Mouse (Mus musculus): ENCODE measurements around the gene Rpp25l.
"Not testable (repeated sequence)": the region's sequence is repeated elsewhere in the genome, so short reads cannot be mapped to it uniquely, and the experiment has no call there.

Rpp25l gene

GRCm38 (mm10) chr4:41696930-41697841 lies 16.1 kb downstream of the Rpp25l start, which contains the start of gene Cntfr:
Gene Cntfr (minus strand): TSS chr4:41697089.
- not testable (repeated sequence) for DNase-seq (ENCODE audit: low read depth, low spot score)

- not testable (repeated sequence) for DNase-seq (ENCODE audit: low read depth, low spot score)
These were observed 16.9 kb downstream of the Rpp25l start for GRCm38 (mm10) chr4:41696452-41696851.

GRCm38 (mm10) chr4:41695800-41696199 lies 17.5 kb downstream of the Rpp25l start:
- DNase-seq (ENCODE audit: low read depth, low spot score) = not testable (repeated sequence)

- not testable (repeated sequence) for DNase-seq (ENCODE audit: low read depth, low spot score)
These were observed 19.8 kb downstream of the Rpp25l start for GRCm38 (mm10) chr4:41693511-41693910.

GRCm38 (mm10) chr4:41690014-41690413 lies 23.3 kb downstream of the Rpp25l start:
- not testable (repeated sequence) for DNase-seq (ENCODE audit: low read depth, low spot score)

- not testable (repeated sequence) for DNase-seq (ENCODE audit: low read depth, low spot score)
These were observed 24.8 kb downstream of the Rpp25l start for GRCm38 (mm10) chr4:41688562-41688961.

- not testable (repeated sequence) for DNase-seq (ENCODE audit: low read depth, low spot score)
These were observed 27.3 kb downstream of the Rpp25l start for GRCm38 (mm10) chr4:41685882-41686492.

GRCm38 (mm10) chr4:41684931-41685453 lies 28.3 kb downstream of the Rpp25l start:
- not testable (repeated sequence) for DNase-seq (ENCODE audit: low read depth, low spot score)

- DNase-seq (ENCODE audit: low read depth, low spot score) = not testable (repeated sequence)
These were observed 29.0 kb downstream of the Rpp25l start for GRCm38 (mm10) chr4:41684131-41684930.

- DNase-seq (ENCODE audit: low read depth, low spot score) = not testable (repeated sequence)
These were observed 30.0 kb downstream of the Rpp25l start for GRCm38 (mm10) chr4:41683303-41683702.

- no peak for DNase-seq (ENCODE audit: low read depth, low spot score)
These were observed 30.5 kb downstream of the Rpp25l start for GRCm38 (mm10) chr4:41682789-41683188.

- DNase-seq (ENCODE audit: low read depth, low spot score) = no peak
These were observed 31.4 kb downstream of the Rpp25l start for GRCm38 (mm10) chr4:41681947-41682346.

GRCm38 (mm10) chr4:41681176-41681575 lies 32.2 kb downstream of the Rpp25l start:
- DNase-seq (ENCODE audit: low read depth, low spot score) = no peak

- no peak for DNase-seq (ENCODE audit: low read depth, low spot score)
These were observed 34.0 kb downstream of the Rpp25l start for GRCm38 (mm10) chr4:41679291-41679690.

- no peak for DNase-seq (ENCODE audit: low read depth, low spot score)
These were observed 34.5 kb downstream of the Rpp25l start for GRCm38 (mm10) chr4:41678863-41679262.

- no peak for DNase-seq (ENCODE audit: low read depth, low spot score)
These were observed 36.2 kb downstream of the Rpp25l start for GRCm38 (mm10) chr4:41677006-41677629.

GRCm38 (mm10) chr4:41676248-41677005 lies 36.9 kb downstream of the Rpp25l start:
- DNase-seq (ENCODE audit: low read depth, low spot score) = no peak

GRCm38 (mm10) chr4:41673186-41673585 lies 40.1 kb downstream of the Rpp25l start:
- DNase-seq (ENCODE audit: low read depth, low spot score) = no peak

GRCm38 (mm10) chr4:41672522-41672963 lies 40.8 kb downstream of the Rpp25l start:
- DNase-seq (ENCODE audit: low read depth, low spot score) = no peak

GRCm38 (mm10) chr4:41671963-41672480 lies 41.3 kb downstream of the Rpp25l start:
- peak; percentile 45 for DNase-seq (ENCODE audit: low read depth, low spot score)

Data from retina, postnatal 7 days (tissue).